Mouse (Mus musculus) C2C12 (cell line): ENCODE measurements around the gene Ncbp1. TPM values are rescaled to one million over a fixed set of nuclear protein-coding genes. Genes with fewer than 3 reads are reported as not detected.
A peak's percentile ranks its signal among the peaks of the same experiment; 100 is the strongest.

ENCODE experiments used
- H3K27me3 ChIP-seq: one replicate; pipeline ENCODE4 v1.6.1; 2011; ENCODE audit not compliant: control insufficient read depth, insufficient read depth, insufficient read length
- H3K36me3 ChIP-seq: one replicate; pipeline ENCODE4 v1.6.1; 2011; ENCODE audit not compliant: control insufficient read depth, insufficient read depth
- H3K4me3 ChIP-seq: one replicate; pipeline ENCODE4 v1.5.1; 2011; ENCODE audit warnings: mild to moderate bottlenecking, control low read depth; ENCODE audit not compliant: poor library complexity, insufficient read depth, severe bottlenecking
- H3K79me2 ChIP-seq: one replicate; pipeline ENCODE4 v1.6.1; 2011; ENCODE audit not compliant: control insufficient read depth, insufficient read depth
- H3K79me3 ChIP-seq: one replicate; pipeline ENCODE4 v1.6.1; 2011; ENCODE audit warnings: low read depth, control low read depth
- H3ac ChIP-seq: one replicate; pipeline ENCODE3; 2011; ENCODE audit warnings: low read depth; ENCODE audit not compliant: control insufficient read depth, insufficient read length
- CEBPB ChIP-seq: IDR thresholded peaks from one replicate; pipeline ENCODE4 v1.6.1; 2011; ENCODE audit warnings: low read depth, mild to moderate bottlenecking, control low read depth, moderate library complexity
- CTCF ChIP-seq: IDR thresholded peaks from one replicate; pipeline ENCODE4 v1.5.1; 2011; ENCODE audit not compliant: control insufficient read depth, insufficient read depth, insufficient read length
- FOSL1 ChIP-seq: IDR thresholded peaks from one replicate; pipeline ENCODE4 v1.8.0; 2011; ENCODE audit warnings: mild to moderate bottlenecking, low read length; ENCODE audit not compliant: poor library complexity, insufficient read depth, severe bottlenecking
- MAX ChIP-seq: IDR thresholded peaks from one replicate; pipeline ENCODE4 v1.6.1; 2011; ENCODE audit warnings: mild to moderate bottlenecking, control low read depth
- MYOD1 ChIP-seq: IDR thresholded peaks from one replicate; pipeline ENCODE4 v1.6.1; 2011; ENCODE audit warnings: low read depth; ENCODE audit not compliant: control insufficient read depth, insufficient read length
- MYOG ChIP-seq: IDR thresholded peaks from one replicate; pipeline ENCODE4 v1.6.1; 2011; ENCODE audit not compliant: control insufficient read depth, insufficient read length; ENCODE audit errors: extremely low read depth
- USF1 ChIP-seq: IDR thresholded peaks from one replicate; pipeline ENCODE4 v1.6.1; 2011; ENCODE audit warnings: low read depth, mild to moderate bottlenecking, control low read depth, moderate library complexity
- long read RNA-seq, 2 experiments: library from polyadenylated mRNA; unstranded; transcript quantifications; one replicate each; pipeline ENCODE4 v2.0.0; 2019 to 2020
- polyA plus RNA-seq: library from polyadenylated mRNA; unstranded; fragments of >200 nt; fragmentation: generic; extraction: Trizol; gene quantifications from one replicate; pipeline ENCODE4 v1.2.1, GENCODE M21; 2012; ENCODE audit warnings: missing spikeins

Ncbp1 gene
- polyA plus RNA-seq: 73.4 TPM
- long read RNA-seq, experiment 1, transcript Ncbp1-201 (23 exons, 3,010 nt): major isoform, 34 of 45 reads
- long read RNA-seq, experiment 1, partial matches to known transcripts: 9 of 45 reads
- long read RNA-seq, experiment 1, other reads (novel, unspliced or antisense): 2 of 45 reads
- long read RNA-seq, experiment 2, transcript Ncbp1-201 (23 exons, 3,010 nt): major isoform, 878 of 949 reads
- long read RNA-seq, experiment 2, partial matches to known transcripts: 21 of 949 reads
- long read RNA-seq, experiment 2, other reads (novel, unspliced or antisense): 50 of 949 reads

GRCm38 (mm10) chr4:46138287-46139222 lies at the start of gene Ncbp1, which contains the start of gene Tstd2:
Ncbp1 (plus strand) TSS chr4:46138613.
Tstd2 (minus strand) TSS chr4:46138694.
- peak within 1 kb of the TSS; percentile 99 for H3ac ChIP-seq
- peaks cover 69% of the 10 kb centered on the region for H3K79me3 ChIP-seq
- peaks cover 20% of the 10 kb centered on the region for H3K36me3 ChIP-seq
- H3K4me3 ChIP-seq: peak within 1 kb of the TSS; percentile 60
- H3K27me3 ChIP-seq: no peaks in the 10 kb centered on the region
- peaks cover 89% of the 10 kb centered on the region for H3K79me2 ChIP-seq
- TF ChIP-seq FOSL1 (no peak), USF1 (no peak), MAX (peak; percentile 83), MYOD1 (no peak)

DNA sequence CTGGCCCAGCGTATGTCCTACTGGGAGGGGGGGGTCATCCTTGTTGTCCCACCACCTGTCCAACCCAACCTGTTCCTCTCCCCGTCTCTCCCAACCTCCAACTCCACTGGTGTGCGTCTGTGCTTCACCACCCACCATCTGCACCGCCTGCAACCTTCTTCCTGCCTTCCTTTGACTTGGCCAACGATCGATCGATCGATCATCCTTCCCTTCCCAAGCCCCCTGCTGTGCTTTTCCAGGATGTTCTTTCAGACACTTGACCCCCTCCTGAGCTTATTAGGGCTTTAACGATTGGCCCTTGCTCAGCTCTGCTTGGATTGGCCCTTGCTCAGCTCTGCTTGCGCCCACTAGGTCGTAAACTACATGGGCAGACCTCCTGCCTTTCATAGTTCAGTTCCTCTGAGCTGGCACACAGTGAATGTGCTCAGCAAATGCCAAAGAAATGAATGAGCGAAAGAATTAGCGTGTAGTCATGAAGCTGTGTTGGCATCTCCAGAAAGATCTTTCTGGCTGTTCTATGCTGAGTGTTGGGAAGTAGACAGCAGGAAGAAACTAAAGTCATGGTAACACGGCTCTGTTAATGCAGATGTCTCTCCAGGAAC lies 48.8 kb upstream of the Ncbp1 start:
- TF ChIP-seq MAX (no peak), FOSL1 (no peak), USF1 (no peak), CTCF (no peak), MYOD1 (no peak), MYOG (no peak), CEBPB (no peak)
- H3ac ChIP-seq: no peak overlapping the region

DNA sequence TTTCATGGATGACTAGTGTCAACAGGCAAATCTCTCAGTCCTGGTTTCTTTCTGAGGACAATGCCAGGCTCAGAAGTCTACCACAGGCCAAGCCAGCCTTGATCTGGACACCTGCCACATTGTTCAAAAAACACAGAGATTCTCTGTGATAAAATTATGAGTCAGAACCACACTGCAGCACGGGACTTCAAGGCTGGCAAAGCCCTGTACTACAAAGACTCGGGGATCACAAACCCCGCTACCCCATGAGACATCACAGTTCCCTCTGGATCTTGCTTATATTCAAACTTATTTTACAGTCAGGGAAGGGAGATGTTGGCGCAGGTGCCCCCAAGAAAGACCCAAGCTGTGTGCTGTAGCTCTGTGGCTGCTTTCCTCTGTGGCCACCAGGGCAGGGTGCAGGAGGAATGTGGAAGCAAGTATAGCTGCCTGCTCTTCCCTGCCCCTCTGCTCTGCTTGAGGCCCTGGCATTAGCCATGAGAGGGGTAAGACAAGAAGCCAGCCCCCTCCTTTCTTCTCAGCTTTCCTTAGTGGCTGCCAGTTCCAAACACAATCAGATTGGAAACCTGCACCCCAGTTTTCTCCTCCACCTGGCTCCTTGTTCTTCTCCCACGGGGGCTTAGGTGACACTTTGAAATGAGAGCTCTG lies 45.9 kb upstream of the Ncbp1 start:
- Histone ChIP-seq H3K4me3 (no peak overlapping the region), H3K36me3 (no peaks in the 10 kb centered on the region), H3K79me3 (no peaks in the 10 kb centered on the region), H3K79me2 (no peaks in the 10 kb centered on the region), H3K27me3 (no peaks in the 10 kb centered on the region), H3ac (peak overlapping the region; percentile 34)
- TF ChIP-seq MYOG (no peak), USF1 (peak; percentile 21), MAX (peak; percentile 38)

More for the DNA sequence above, 48.8 kb upstream of the Ncbp1 start:
- no peaks in the 10 kb centered on the region for H3K27me3 ChIP-seq
- H3K79me3 ChIP-seq: no peaks in the 10 kb centered on the region
- no peaks in the 10 kb centered on the region for H3K36me3 ChIP-seq
- no peak overlapping the region for H3K4me3 ChIP-seq
- H3K79me2 ChIP-seq: no peaks in the 10 kb centered on the region

GRCm38 (mm10) chr4:46094916-46095825 lies 43.2 kb upstream of the Ncbp1 start:
- no peak overlapping the region for H3ac ChIP-seq
- no peaks in the 10 kb centered on the region for H3K27me3 ChIP-seq
- H3K79me2 ChIP-seq: no peaks in the 10 kb centered on the region
- no peaks in the 10 kb centered on the region for H3K79me3 ChIP-seq
- no peak overlapping the region for H3K4me3 ChIP-seq
- no peak for TF ChIP-seq MAX
- peak; percentile 79 for TF ChIP-seq MYOD1
- no peaks in the 10 kb centered on the region for H3K36me3 ChIP-seq

- no peak for TF ChIP-seq USF1
- TF ChIP-seq CTCF: no peak
- no peak for TF ChIP-seq MYOD1
- no peak for TF ChIP-seq FOSL1
- TF ChIP-seq MYOG: no peak
- TF ChIP-seq MAX: no peak
- TF ChIP-seq CEBPB: no peak
- Histone ChIP-seq H3K79me3 (no peaks in the 10 kb centered on the region), H3K27me3 (no peaks in the 10 kb centered on the region), H3K79me2 (no peaks in the 10 kb centered on the region), H3K36me3 (no peaks in the 10 kb centered on the region), H3K4me3 (no peak overlapping the region), H3ac (no peak overlapping the region)
Observed at GRCm38 (mm10) chr4:46095826-46096159, 42.6 kb upstream of the Ncbp1 start.
